Mouse (Mus musculus): Measurements from ENCODE around the gene Apbb1. TPM values are rescaled to one million over a fixed set of nuclear protein-coding genes. Genes with fewer than 3 reads are reported as not detected.

Gene Apbb1
- total and polyA plus RNA-seq, 2 experiments from 2014 or later = 341 to 571 TPM

GRCm38 (mm10) chr7:105553456-105554211 lies 27.8 kb downstream of the Apbb1 start:
- peak overlapping the region; percentile 84 for H3K9ac ChIP-seq (replicated peaks; ENCODE audit: low read length, poor library complexity, severe bottlenecking)
- H3K27me3 ChIP-seq (ENCODE audit: insufficient read depth, low read length) = no peaks in the 10 kb centered on the region
- no peaks in the 10 kb centered on the region for H3K9me3 ChIP-seq (ENCODE audit: low read length)
- H3K4me2 ChIP-seq (ENCODE audit: low read depth, low read length, poor library complexity, severe bottlenecking) = peak overlapping the region; percentile 89
- WGBS = 22% methylated on average over 25 of the region's 27 CpGs
- peak overlapping the region; percentile 78 for H3K27ac ChIP-seq (ENCODE audit: low read depth, low read length)
- ATAC-seq (ENCODE audit: low FRiP score) (peak; percentile 48), DNase-seq (ENCODE audit: low spot score) (peak; percentile 37)
- peaks cover 17% of the 10 kb centered on the region for H3K36me3 ChIP-seq (ENCODE audit: insufficient read depth, low read length)
- peaks cover 15% of the 10 kb centered on the region for H3K4me1 ChIP-seq (ENCODE audit: insufficient read depth, low read length)
- no peak for TF ChIP-seq CTCF (IDR thresholded peaks at IDR 0.05)
- H3K4me3 ChIP-seq (ENCODE audit: low read depth, low read length) = peak overlapping the region; percentile 78

GRCm38 (mm10) chr7:105549035-105549434 lies 32.4 kb downstream of the Apbb1 start:
- peak; percentile 79 for DNase-seq (ENCODE audit: low spot score)
- WGBS = 38% methylated on average over 6 of the region's 6 CpGs
- Histone ChIP-seq H3K9ac (replicated peaks; ENCODE audit: low read length, poor library complexity, severe bottlenecking) (no peak overlapping the region), H3K4me2 (ENCODE audit: low read depth, low read length, poor library complexity, severe bottlenecking) (no peak overlapping the region), H3K36me3 (ENCODE audit: insufficient read depth, low read length) (no peaks in the 10 kb centered on the region), H3K4me1 (ENCODE audit: insufficient read depth, low read length) (no peaks in the 10 kb centered on the region), H3K27ac (ENCODE audit: low read depth, low read length) (no peak overlapping the region), H3K4me3 (ENCODE audit: low read depth, low read length) (no peak overlapping the region), H3K27me3 (ENCODE audit: insufficient read depth, low read length) (no peaks in the 10 kb centered on the region), H3K9me3 (ENCODE audit: low read length) (no peaks in the 10 kb centered on the region)
- 0 out of 2 replicates have a peak, but pooled peaks have one; percentile 15 for ATAC-seq (ENCODE audit: low FRiP score)
- TF ChIP-seq CTCF (IDR thresholded peaks at IDR 0.05) = peak; percentile 76

GRCm38 (mm10) chr7:105547970-105548369 lies 33.5 kb downstream of the Apbb1 start:
- Histone ChIP-seq H3K36me3 (ENCODE audit: insufficient read depth, low read length) (no peaks in the 10 kb centered on the region), H3K9me3 (ENCODE audit: low read length) (no peaks in the 10 kb centered on the region), H3K9ac (replicated peaks; ENCODE audit: low read length, poor library complexity, severe bottlenecking) (no peak overlapping the region), H3K4me3 (ENCODE audit: low read depth, low read length) (no peak overlapping the region), H3K27me3 (ENCODE audit: insufficient read depth, low read length) (no peaks in the 10 kb centered on the region), H3K4me2 (ENCODE audit: low read depth, low read length, poor library complexity, severe bottlenecking) (no peak overlapping the region), H3K4me1 (ENCODE audit: insufficient read depth, low read length) (no peaks in the 10 kb centered on the region), H3K27ac (ENCODE audit: low read depth, low read length) (no peak overlapping the region)
- TF ChIP-seq CTCF (IDR thresholded peaks at IDR 0.05) = no peak
- 87% methylated on average over 7 of the region's 7 CpGs for WGBS
- ATAC-seq (ENCODE audit: low FRiP score) (no peak), DNase-seq (ENCODE audit: low spot score) (no peak)

- Histone ChIP-seq H3K9me3 (ENCODE audit: low read length) (no peaks in the 10 kb centered on the region), H3K4me2 (ENCODE audit: low read depth, low read length, poor library complexity, severe bottlenecking) (no peak overlapping the region), H3K36me3 (ENCODE audit: insufficient read depth, low read length) (no peaks in the 10 kb centered on the region), H3K9ac (replicated peaks; ENCODE audit: low read length, poor library complexity, severe bottlenecking) (no peak overlapping the region), H3K27me3 (ENCODE audit: insufficient read depth, low read length) (no peaks in the 10 kb centered on the region), H3K4me1 (ENCODE audit: insufficient read depth, low read length) (no peaks in the 10 kb centered on the region), H3K4me3 (ENCODE audit: low read depth, low read length) (no peak overlapping the region), H3K27ac (ENCODE audit: low read depth, low read length) (no peak overlapping the region)
- DNase-seq (ENCODE audit: low spot score) (no peak), ATAC-seq (ENCODE audit: low FRiP score) (no peak)
- TF ChIP-seq CTCF (IDR thresholded peaks at IDR 0.05) = no peak
- WGBS = 78% methylated on average over 8 of the region's 8 CpGs
Observed at GRCm38 (mm10) chr7:105545986-105546385, 35.5 kb downstream of the Apbb1 start.

GRCm38 (mm10) chr7:105534162-105534561 lies 47.3 kb downstream of the Apbb1 start:
- ATAC-seq (ENCODE audit: low FRiP score) (no peak), DNase-seq (ENCODE audit: low spot score) (no peak)
- no peak overlapping the region for H3K4me3 ChIP-seq (ENCODE audit: low read depth, low read length)
- H3K27me3 ChIP-seq (ENCODE audit: insufficient read depth, low read length) = no peaks in the 10 kb centered on the region
- no peaks in the 10 kb centered on the region for H3K36me3 ChIP-seq (ENCODE audit: insufficient read depth, low read length)
- no peak overlapping the region for H3K9ac ChIP-seq (replicated peaks; ENCODE audit: low read length, poor library complexity, severe bottlenecking)
- H3K4me1 ChIP-seq (ENCODE audit: insufficient read depth, low read length) = no peaks in the 10 kb centered on the region
- 85% methylated on average over 3 of the region's 3 CpGs for WGBS
- peak; percentile 34 for TF ChIP-seq CTCF (IDR thresholded peaks at IDR 0.05)
- no peak overlapping the region for H3K4me2 ChIP-seq (ENCODE audit: low read depth, low read length, poor library complexity, severe bottlenecking)
- no peak overlapping the region for H3K27ac ChIP-seq (ENCODE audit: low read depth, low read length)
- H3K9me3 ChIP-seq (ENCODE audit: low read length) = no peaks in the 10 kb centered on the region

- Histone ChIP-seq H3K4me3 (ENCODE audit: low read depth, low read length) (no peak overlapping the region), H3K9ac (replicated peaks; ENCODE audit: low read length, poor library complexity, severe bottlenecking) (no peak overlapping the region), H3K36me3 (ENCODE audit: insufficient read depth, low read length) (no peaks in the 10 kb centered on the region), H3K27ac (ENCODE audit: low read depth, low read length) (no peak overlapping the region), H3K27me3 (ENCODE audit: insufficient read depth, low read length) (no peaks in the 10 kb centered on the region), H3K4me1 (ENCODE audit: insufficient read depth, low read length) (no peaks in the 10 kb centered on the region), H3K9me3 (ENCODE audit: low read length) (no peaks in the 10 kb centered on the region), H3K4me2 (ENCODE audit: low read depth, low read length, poor library complexity, severe bottlenecking) (no peak overlapping the region)
- WGBS = 78% methylated on average over 4 of the region's 4 CpGs
- DNase-seq (ENCODE audit: low spot score) (no peak), ATAC-seq (ENCODE audit: low FRiP score) (no peak)
- no peak for TF ChIP-seq CTCF (IDR thresholded peaks at IDR 0.05)
Observed at GRCm38 (mm10) chr7:105528094-105528493, 53.4 kb downstream of the Apbb1 start.
